Mouse (Mus musculus) embryonic facial prominence, embryonic 14.5 days (tissue): ENCODE data around the gene Mybpc1. TPM values are rescaled to one million over a fixed set of nuclear protein-coding genes. Genes with fewer than 3 reads are reported as not detected.

Experiments
- ATAC-seq: fragments of 200-750 bp; cut with Nextera tagmentation; 2 replicates; pipeline ENCODE4 v1.8.0; 2017; ENCODE audit warnings: low read depth, moderate number of reproducible peaks, moderate TSS enrichment
- DNase-seq: peaks from one replicate; pipeline ENCODE4 v3.0.0-alpha.2; 2015; ENCODE audit warnings: low spot score
- H3K27ac ChIP-seq: fragments of 300-500 bp; sonication (generic); replicated peaks from 2 replicates; pipeline ENCODE4 v1.5.1; 2014; ENCODE audit warnings: low read depth, mild to moderate bottlenecking, low read length, moderate library complexity
- H3K27me3 ChIP-seq: fragments of 300-500 bp; sonication (generic); replicated peaks from 2 replicates; pipeline ENCODE4 v1.6.1; 2014; ENCODE audit warnings: low read length; ENCODE audit not compliant: control insufficient read depth, insufficient read depth
- H3K36me3 ChIP-seq: fragments of 300-500 bp; sonication (generic); 2 replicates; pipeline ENCODE4 v1.6.1; 2014; ENCODE audit warnings: low read length, mixed read lengths; ENCODE audit not compliant: control insufficient read depth, insufficient read depth
- H3K4me1 ChIP-seq: fragments of 300-500 bp; sonication (generic); 2 replicates; pipeline ENCODE4 v1.6.1; 2014; ENCODE audit warnings: antibody characterized with exemption, low read length; ENCODE audit not compliant: control insufficient read depth, insufficient read depth
- H3K4me2 ChIP-seq: fragments of 300-500 bp; sonication (generic); 2 replicates; pipeline ENCODE4 v1.6.1; 2014; ENCODE audit warnings: low read depth, mild to moderate bottlenecking, low read length, moderate library complexity, mixed read lengths
- H3K4me3 ChIP-seq: fragments of 300-500 bp; sonication (generic); 2 replicates; pipeline ENCODE4 v1.5.1; 2014; ENCODE audit warnings: low read depth, mild to moderate bottlenecking, low read length
- H3K9ac ChIP-seq: fragments of 300-500 bp; sonication (generic); 2 replicates; pipeline ENCODE4 v1.6.1; 2014; ENCODE audit warnings: low read depth, mild to moderate bottlenecking, low read length, moderate library complexity, mixed read lengths
- H3K9me3 ChIP-seq: fragments of 300-500 bp; sonication (generic); 2 replicates; pipeline ENCODE4 v1.6.1; 2016; ENCODE audit warnings: low read length; ENCODE audit not compliant: control insufficient read depth
- WGBS: fragments of 180-500 bp; shearing (Covaris S2); extraction: QIAGEN DNeasy Blood & Tissue Kit; methylation state at CpG from one replicate; pipeline ENCODE4 v1.1.7; 2014; 5-methylcytosine and 5-hydroxymethylcytosine counted together
- polyA plus RNA-seq: library from polyadenylated mRNA; unstranded; fragments of >200 nt; fragmentation: Nextera tagmentation; extraction: Ambion mirVana; gene quantifications from 2 replicates; pipeline ENCODE4 v1.2.1, GENCODE M21; 2014

Mybpc1 gene
- polyA plus RNA-seq, 1 experiment from 2014 or later, result 218 TPM

- no peak overlapping the region for H3K27ac ChIP-seq
- H3K4me1 ChIP-seq, result no peaks in the 10 kb centered on the region
- H3K4me2 ChIP-seq, result no peak overlapping the region
- no peak for ATAC-seq
- H3K27me3 ChIP-seq, result no peaks in the 10 kb centered on the region
- no peak overlapping the region for H3K4me3 ChIP-seq
- H3K9me3 ChIP-seq, result no peaks in the 10 kb centered on the region
- WGBS, result 80% methylated on average over 5 of the region's 5 CpGs
- H3K36me3 ChIP-seq, result no peaks in the 10 kb centered on the region
- H3K9ac ChIP-seq, result no peak overlapping the region
- DNase-seq, result no peak
These were observed 24.2 kb downstream of the Mybpc1 start for GRCm38 (mm10) chr10:88580786-88581185.

DNA sequence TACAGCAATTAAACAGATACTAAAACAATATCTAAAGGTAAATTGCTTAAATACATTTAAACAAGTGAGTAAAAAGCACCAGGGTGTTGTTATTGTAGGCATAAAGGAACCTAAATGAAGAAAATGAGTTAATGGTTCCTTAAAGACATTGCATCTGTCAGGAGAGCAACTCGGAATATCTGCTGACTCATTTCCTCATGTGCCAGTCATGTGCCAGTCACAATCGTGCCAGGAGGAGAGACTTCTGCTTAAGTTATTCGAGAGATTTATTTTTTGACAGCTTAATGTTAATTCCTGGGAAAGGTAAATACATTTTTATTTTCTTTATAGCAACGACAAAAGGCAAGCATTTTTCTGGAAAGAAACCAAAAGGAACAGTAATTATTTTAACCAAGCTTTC lies 26.3 kb downstream of the Mybpc1 start:
- no peak for ATAC-seq
- no peaks in the 10 kb centered on the region for H3K4me1 ChIP-seq
- no peaks in the 10 kb centered on the region for H3K9me3 ChIP-seq
- no peaks in the 10 kb centered on the region for H3K36me3 ChIP-seq
- no peak overlapping the region for H3K27ac ChIP-seq
- no peak overlapping the region for H3K4me3 ChIP-seq
- no peak overlapping the region for H3K9ac ChIP-seq
- H3K27me3 ChIP-seq, result no peaks in the 10 kb centered on the region
- 72% methylated on average over 4 of the region's 4 CpGs for WGBS
- DNase-seq, result no peak
- H3K4me2 ChIP-seq, result no peak overlapping the region

DNA sequence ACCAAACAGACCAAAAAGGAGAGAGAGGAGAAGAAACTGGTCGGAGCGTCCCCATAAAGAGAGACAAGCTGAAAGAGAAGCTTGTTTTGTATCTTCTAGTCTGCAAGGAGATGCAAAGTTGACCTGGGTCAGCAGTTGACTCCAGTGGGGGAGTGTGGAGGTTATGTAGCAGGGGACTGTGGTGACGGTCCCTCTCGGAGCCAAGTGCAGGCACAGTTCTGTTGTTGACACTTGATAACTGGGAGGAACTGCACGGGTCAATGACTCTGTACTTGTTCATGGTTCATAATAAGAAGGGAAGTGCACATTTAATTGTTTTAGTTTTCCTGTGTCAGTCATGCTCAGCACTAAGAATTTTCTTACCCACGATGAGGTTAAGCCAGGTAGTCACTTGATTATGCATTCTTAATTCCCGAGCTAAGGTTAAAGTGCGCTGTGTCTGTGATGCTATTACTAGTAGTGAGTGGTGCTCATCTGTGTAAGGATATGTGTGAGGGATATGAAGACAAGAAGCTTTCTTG lies 30.8 kb downstream of the Mybpc1 start:
- H3K27me3 ChIP-seq, result no peaks in the 10 kb centered on the region
- ATAC-seq, result no peak
- WGBS, result 71% methylated on average over 8 of the region's 8 CpGs
- no peak overlapping the region for H3K9ac ChIP-seq
- no peaks in the 10 kb centered on the region for H3K4me1 ChIP-seq
- H3K27ac ChIP-seq, result no peak overlapping the region
- H3K4me3 ChIP-seq, result no peak overlapping the region
- no peak overlapping the region for H3K4me2 ChIP-seq
- no peaks in the 10 kb centered on the region for H3K36me3 ChIP-seq
- DNase-seq, result no peak
- H3K9me3 ChIP-seq, result no peaks in the 10 kb centered on the region

DNA sequence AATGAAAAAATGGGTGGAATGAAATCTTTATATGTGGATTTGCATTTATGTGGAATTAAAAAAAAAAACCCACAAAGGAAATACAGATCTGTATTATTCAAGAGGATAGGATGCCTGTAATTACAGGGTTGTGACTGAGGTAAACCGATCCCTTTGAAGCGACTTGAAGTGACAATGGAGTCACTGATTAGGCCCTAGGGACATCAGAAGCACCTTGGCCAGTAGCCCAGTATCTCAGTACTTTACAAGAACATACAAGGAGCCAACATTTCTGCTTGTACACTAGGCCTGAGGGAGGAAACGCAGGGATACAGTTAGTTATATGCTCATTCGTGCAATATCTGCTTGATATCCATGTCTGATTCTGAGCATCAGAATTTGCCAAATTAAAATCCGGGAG lies 32.8 kb downstream of the Mybpc1 start:
- no peak overlapping the region for H3K27ac ChIP-seq
- H3K36me3 ChIP-seq, result no peaks in the 10 kb centered on the region
- no peak overlapping the region for H3K9ac ChIP-seq
- WGBS, result 68% methylated on average over 5 of the region's 5 CpGs
- no peaks in the 10 kb centered on the region for H3K4me1 ChIP-seq
- peak; percentile 78 for DNase-seq
- no peak overlapping the region for H3K4me2 ChIP-seq
- no peak overlapping the region for H3K4me3 ChIP-seq
- H3K27me3 ChIP-seq, result no peaks in the 10 kb centered on the region
- ATAC-seq, result peak; percentile 62; the same call in 1 of the 2 replicates
- no peaks in the 10 kb centered on the region for H3K9me3 ChIP-seq

- Histone ChIP-seq H3K36me3 (no peaks in the 10 kb centered on the region), H3K9ac (no peak overlapping the region), H3K4me3 (no peak overlapping the region), H3K9me3 (no peaks in the 10 kb centered on the region), H3K27me3 (no peaks in the 10 kb centered on the region), H3K4me1 (no peaks in the 10 kb centered on the region; the same call in 1 of the 2 replicates), H3K27ac (no peak overlapping the region), H3K4me2 (no peak overlapping the region)
- WGBS, result 91% methylated on average over 6 of the region's 6 CpGs
- no peak for DNase-seq
- no peak for ATAC-seq
These were observed 47.9 kb downstream of the Mybpc1 start for GRCm38 (mm10) chr10:88557046-88557445.

GRCm38 (mm10) chr10:88552738-88553137 lies 52.2 kb downstream of the Mybpc1 start:
- Histone ChIP-seq H3K9me3 (0 out of 2 replicates have a peak, but pooled peaks cover 3% of the 10 kb centered on the region), H3K9ac (no peak overlapping the region), H3K4me2 (no peak overlapping the region), H3K4me3 (no peak overlapping the region), H3K36me3 (no peaks in the 10 kb centered on the region), H3K4me1 (no peaks in the 10 kb centered on the region), H3K27me3 (no peaks in the 10 kb centered on the region), H3K27ac (no peak overlapping the region)
- WGBS, result 97% methylated on average over 2 of the region's 2 CpGs
- ATAC-seq (no peak), DNase-seq (no peak)

GRCm38 (mm10) chr10:88550225-88550624 lies 54.7 kb downstream of the Mybpc1 start:
- Histone ChIP-seq H3K9ac (no peak overlapping the region), H3K27ac (no peak overlapping the region), H3K4me1 (no peaks in the 10 kb centered on the region), H3K4me2 (no peak overlapping the region), H3K9me3 (0 out of 2 replicates have a peak, but pooled peaks cover 3% of the 10 kb centered on the region), H3K36me3 (no peaks in the 10 kb centered on the region), H3K27me3 (no peaks in the 10 kb centered on the region), H3K4me3 (no peak overlapping the region)
- DNase-seq (no peak), ATAC-seq (no peak)
- WGBS, result 73% methylated on average over 3 of the region's 3 CpGs

DNA sequence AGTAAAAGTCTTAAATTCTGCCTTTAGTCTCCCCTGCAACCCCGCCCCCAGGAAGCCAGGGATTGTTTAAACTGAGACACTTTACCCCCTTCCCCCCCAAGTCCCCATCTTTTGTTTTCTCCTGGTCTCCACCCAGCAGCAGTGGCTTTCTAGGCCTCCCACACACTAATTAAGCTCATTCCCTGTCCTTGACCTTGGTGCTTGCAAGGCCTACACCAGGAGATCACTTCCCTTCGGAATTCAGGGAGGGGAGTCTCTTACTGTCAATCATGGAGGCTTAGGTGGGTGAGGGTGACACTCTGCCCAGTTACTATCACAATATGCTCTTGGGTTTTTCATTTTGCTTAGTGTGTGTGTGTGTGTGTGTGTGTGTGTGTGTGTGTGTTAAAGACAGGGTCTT lies 57.3 kb downstream of the Mybpc1 start:
- Histone ChIP-seq H3K9me3 (peaks cover 14% of the 10 kb centered on the region; the same call in 1 of the 2 replicates), H3K9ac (no peak overlapping the region), H3K4me2 (no peak overlapping the region), H3K4me3 (no peak overlapping the region), H3K27ac (no peak overlapping the region), H3K4me1 (no peaks in the 10 kb centered on the region), H3K36me3 (no peaks in the 10 kb centered on the region), H3K27me3 (no peaks in the 10 kb centered on the region)
- DNase-seq (no peak), ATAC-seq (no peak)
- WGBS, result 63% methylated on average over 2 of the region's 2 CpGs

GRCm38 (mm10) chr10:88530631-88531030 lies 74.3 kb downstream of the Mybpc1 start:
- no peak for DNase-seq
- Histone ChIP-seq H3K9me3 (no peaks in the 10 kb centered on the region), H3K4me3 (no peak overlapping the region), H3K27me3 (no peaks in the 10 kb centered on the region), H3K36me3 (no peaks in the 10 kb centered on the region), H3K9ac (no peak overlapping the region), H3K4me2 (no peak overlapping the region), H3K4me1 (no peaks in the 10 kb centered on the region), H3K27ac (no peak overlapping the region)
- 61% methylated on average over 5 of the region's 5 CpGs for WGBS
- no peak for ATAC-seq
